Mouse (Mus musculus) sigmoid colon, adult 10 weeks (tissue): ENCODE results near the gene Gm20916. TPM values are rescaled to one million over a fixed set of nuclear protein-coding genes. Genes with fewer than 3 reads are reported as not detected.

Experiments
- polyA plus RNA-seq: library from polyadenylated mRNA; stranded (reverse); fragments of 350-450 nt; fragmentation: Illumina TruSeq; extraction: RNeasy Lipid Tissue Mini Kit (QIAGEN cat#74804); gene quantifications from one replicate; pipeline ENCODE4 v1.2.3, GENCODE M21; 2014; ENCODE audit warnings: low read depth, low replicate concordance

Gene Gm20916
- not detected for polyA plus RNA-seq

GRCm38 (mm10) chrY:79319265-79319664 is at the start of gene Gm20916:
Gm20916 (plus strand) TSS chrY:79319565.

Other genes with a start within 250 kb of the Gm20916 start
- not detected for gene Gm20917, start 168.4 kb upstream of the Gm20916 start, polyA plus RNA-seq